12 mouse cellular contexts compared by ENCODE assay signal in genomic region chr1:185070062-185070852, GRCm38 (mm10).
DNase-seq lines count a peak whose midpoint lies in the region; ATAC-seq and TF ChIP-seq lines count a peak whose summit lies in the region.
"Had no signal": no experiment of that assay in that cellular context is flagged by ENCODE, and none has a peak within 500 bp of the region (broad histone marks: within the 10 kb centered on the region; RNA-seq: fewer than 3 reads in every experiment).

No protein-coding gene starts in this region.

- H3K9me3 ChIP-seq in liver, postnatal 0 days (ENCODE audit: low read length) = no peaks in the 10 kb centered on the region
- H3K9me3 ChIP-seq: liver, embryonic 13.5 days had no signal

- no peak overlapping the region for H3K9ac ChIP-seq in liver, postnatal 0 days (replicated peaks)
- H3K9ac ChIP-seq: liver, embryonic 13.5 days had no signal

- no peaks in the 10 kb centered on the region for H3K4me1 ChIP-seq in liver, postnatal 0 days (ENCODE audit: insufficient read depth)

- peak; percentile 22 for DNase-seq in adrenal gland, postnatal 10 days
- DNase-seq in adrenal gland, postnatal 25 days = no peak
- DNase-seq in left cerebral cortex, adult 18-20 months (ENCODE audit: low spot score in 2 of 2) = peak; percentile 9
- DNase-seq in left cerebral cortex, adult 2 months (ENCODE audit: extremely low spot score in 1 of 2, low spot score in 2 of 2) = no peak
- DNase-seq in brain, embryonic 14.5 days (ENCODE audit: low read depth) = peak; percentile 51
- DNase-seq in liver, postnatal 0 days = peak; percentile 25
- no peak for DNase-seq in gastrocnemius, postnatal 4 days (ENCODE audit: low spot score in 2 of 2)
- DNase-seq in ovary, postnatal 36 days (ENCODE audit: low spot score) = no peak
- DNase-seq: cerebellum, postnatal 10 days; gastrocnemius, adult 2 months; liver, embryonic 13.5 days had no signal

- no peak overlapping the region for H3K4me2 ChIP-seq in liver, postnatal 0 days (ENCODE audit: low read depth, low read length)
- H3K4me2 ChIP-seq: liver, embryonic 13.5 days had no signal

- intact Hi-C loops in left cerebral cortex, adult 2 months (cut with DNase I) = no loop called here

- no peak for TF ChIP-seq POLR2A in brain, embryonic 14.5 days (IDR thresholded peaks at IDR 0.05; ENCODE audit: borderline replicate concordance, extremely low read depth, insufficient read depth, insufficient read length, poor library complexity, severe bottlenecking)

- ATAC-seq in liver, postnatal 0 days = peak; percentile 82
- ATAC-seq: hindbrain, embryonic 16.5 days had no signal

- H3K4me3 ChIP-seq in left cerebral cortex, adult 2 months = no peak overlapping the region
- H3K4me3 ChIP-seq in liver, postnatal 0 days (ENCODE audit: low read depth, low read length) = no peak overlapping the region
- H3K4me3 ChIP-seq: gastrocnemius, adult 2 months; liver, embryonic 13.5 days had no signal

- no peak for TF ChIP-seq EP300 in liver, postnatal 0 days (IDR thresholded peaks at IDR 0.05; ENCODE audit: low read depth)

- H3K27me3 ChIP-seq in liver, postnatal 0 days (ENCODE audit: insufficient read depth, low read length) = no peaks in the 10 kb centered on the region
- H3K27me3 ChIP-seq: liver, embryonic 13.5 days had no signal

- 64% methylated on average over 10 of the region's 10 CpGs for WGBS in liver, postnatal 0 days (ENCODE audit: insufficient replicate concordance)

- H3K27ac ChIP-seq in left cerebral cortex, adult 2 months = no peak overlapping the region
- H3K27ac ChIP-seq in liver, postnatal 0 days (ENCODE audit: low read depth) = no peak overlapping the region
- H3K27ac ChIP-seq: gastrocnemius, adult 2 months; liver, embryonic 13.5 days had no signal

- TF ChIP-seq CTCF in left cerebral cortex, adult 2 months (IDR thresholded peaks at IDR 0.05) = no peak
- no peak for TF ChIP-seq CTCF in brain, embryonic 14.5 days (IDR thresholded peaks at IDR 0.05; ENCODE audit: borderline replicate concordance, extremely low read depth, insufficient read depth, insufficient read length)
- no peak for TF ChIP-seq CTCF in liver, postnatal 0 days (IDR thresholded peaks at IDR 0.05; ENCODE audit: low read depth)

- no peaks in the 10 kb centered on the region for H3K36me3 ChIP-seq in liver, postnatal 0 days (replicated peaks; ENCODE audit: insufficient read depth, low read length)
- H3K36me3 ChIP-seq: liver, embryonic 13.5 days had no signal

Comparison
In these comparisons a context has a peak if more than half of its experiments do, and no peak if none do; other contexts are left out.
1. DNase-seq: peak in adrenal gland, postnatal 10 days (single experiment), left cerebral cortex, adult 18-20 months (2 of 2), brain, embryonic 14.5 days (single experiment) and liver, postnatal 0 days (single experiment); none in adrenal gland, postnatal 25 days (single experiment), left cerebral cortex, adult 2 months (0 of 2), gastrocnemius, postnatal 4 days (0 of 2) and ovary, postnatal 36 days (single experiment).